Mouse (Mus musculus): ENCODE measurements around the gene Gm49322.
"Not testable (repeated sequence)": the region's sequence is repeated elsewhere in the genome, so short reads cannot be mapped to it uniquely, and the experiment has no call there.

Gene Gm49322

GRCm38 (mm10) chr10:80611905-80612304, 6.1 kb downstream of the Gm49322 start:
- no peak for DNase-seq (ENCODE audit: low read depth, low spot score)

GRCm38 (mm10) chr10:80613821-80614220, 8.0 kb downstream of the Gm49322 start:
- DNase-seq (ENCODE audit: low read depth, low spot score), result no peak

GRCm38 (mm10) chr10:80614351-80614750, 8.5 kb downstream of the Gm49322 start:
- no peak for DNase-seq (ENCODE audit: low read depth, low spot score)

- peak; percentile 52 for DNase-seq (ENCODE audit: low read depth, low spot score)
Observed at GRCm38 (mm10) chr10:80618181-80618580, 12.4 kb downstream of the Gm49322 start.

GRCm38 (mm10) chr10:80619465-80620244, 13.8 kb downstream of the Gm49322 start:
- DNase-seq (ENCODE audit: low read depth, low spot score), result no peak

- DNase-seq (ENCODE audit: low read depth, low spot score), result no peak
Observed at GRCm38 (mm10) chr10:80620365-80620764, 14.5 kb downstream of the Gm49322 start.

- no peak for DNase-seq (ENCODE audit: low read depth, low spot score)
Observed at GRCm38 (mm10) chr10:80620796-80621689, 15.2 kb downstream of the Gm49322 start.

- no peak for DNase-seq (ENCODE audit: low read depth, low spot score)
Observed at GRCm38 (mm10) chr10:80621690-80621939, 15.8 kb downstream of the Gm49322 start.

- peak; percentile 100 for DNase-seq (ENCODE audit: low read depth, low spot score)
Observed at GRCm38 (mm10) chr10:80621940-80622660, 16.3 kb downstream of the Gm49322 start.

GRCm38 (mm10) chr10:80622661-80623456, 17.0 kb downstream of the Gm49322 start, which contains the start of gene Csnk1g2:
Gene Csnk1g2 (plus strand): TSS chr10:80622838.
- DNase-seq (ENCODE audit: low read depth, low spot score), result peak; percentile 43

- DNase-seq (ENCODE audit: low read depth, low spot score), result peak; percentile 47
Observed at GRCm38 (mm10) chr10:80623457-80624191, 17.8 kb downstream of the Gm49322 start.

GRCm38 (mm10) chr10:80625764-80626163, 19.9 kb downstream of the Gm49322 start:
- DNase-seq (ENCODE audit: low read depth, low spot score), result no peak

- DNase-seq (ENCODE audit: low read depth, low spot score), result peak; percentile 37
Observed at GRCm38 (mm10) chr10:80627685-80628084, 21.9 kb downstream of the Gm49322 start.

- no peak for DNase-seq (ENCODE audit: low read depth, low spot score)
Observed at GRCm38 (mm10) chr10:80628925-80629324, 23.1 kb downstream of the Gm49322 start.

- DNase-seq (ENCODE audit: low read depth, low spot score), result no peak
Observed at GRCm38 (mm10) chr10:80635345-80635744, 29.5 kb downstream of the Gm49322 start.

- DNase-seq (ENCODE audit: low read depth, low spot score), result no peak
Observed at GRCm38 (mm10) chr10:80646936-80647335, 41.1 kb downstream of the Gm49322 start.

- not testable (repeated sequence) for DNase-seq (ENCODE audit: low read depth, low spot score)
Observed at GRCm38 (mm10) chr10:80649910-80650309, 44.1 kb downstream of the Gm49322 start.

GRCm38 (mm10) chr10:80650392-80650791, 44.6 kb downstream of the Gm49322 start:
- no peak for DNase-seq (ENCODE audit: low read depth, low spot score)

GRCm38 (mm10) chr10:80653156-80653720, 47.4 kb downstream of the Gm49322 start:
- no peak for DNase-seq (ENCODE audit: low read depth, low spot score)

- DNase-seq (ENCODE audit: low read depth, low spot score), result no peak
Observed at GRCm38 (mm10) chr10:80654866-80655265, 49.0 kb downstream of the Gm49322 start.

Measured in skeletal muscle tissue, adult 2 months (tissue).